Mouse (Mus musculus) gastrocnemius, adult 18-20 months (tissue): ENCODE data around the gene Slc22a1. TPM values are rescaled to one million over a fixed set of nuclear protein-coding genes. Genes with fewer than 3 reads are reported as not detected.

Experiments used
- DNase-seq: peaks from one replicate; pipeline ENCODE4 v3.0.0; 2021; ENCODE audit warnings: low spot score
- total RNA-seq, 2 experiments: library from RNA; stranded (reverse); gene quantifications; 2 replicates each; pipeline ENCODE4 v1.2.3; 2021

Slc22a1 gene
- total RNA-seq, 2 experiments from 2014 or later = 0.62 TPM; not detected in 1

DNA sequence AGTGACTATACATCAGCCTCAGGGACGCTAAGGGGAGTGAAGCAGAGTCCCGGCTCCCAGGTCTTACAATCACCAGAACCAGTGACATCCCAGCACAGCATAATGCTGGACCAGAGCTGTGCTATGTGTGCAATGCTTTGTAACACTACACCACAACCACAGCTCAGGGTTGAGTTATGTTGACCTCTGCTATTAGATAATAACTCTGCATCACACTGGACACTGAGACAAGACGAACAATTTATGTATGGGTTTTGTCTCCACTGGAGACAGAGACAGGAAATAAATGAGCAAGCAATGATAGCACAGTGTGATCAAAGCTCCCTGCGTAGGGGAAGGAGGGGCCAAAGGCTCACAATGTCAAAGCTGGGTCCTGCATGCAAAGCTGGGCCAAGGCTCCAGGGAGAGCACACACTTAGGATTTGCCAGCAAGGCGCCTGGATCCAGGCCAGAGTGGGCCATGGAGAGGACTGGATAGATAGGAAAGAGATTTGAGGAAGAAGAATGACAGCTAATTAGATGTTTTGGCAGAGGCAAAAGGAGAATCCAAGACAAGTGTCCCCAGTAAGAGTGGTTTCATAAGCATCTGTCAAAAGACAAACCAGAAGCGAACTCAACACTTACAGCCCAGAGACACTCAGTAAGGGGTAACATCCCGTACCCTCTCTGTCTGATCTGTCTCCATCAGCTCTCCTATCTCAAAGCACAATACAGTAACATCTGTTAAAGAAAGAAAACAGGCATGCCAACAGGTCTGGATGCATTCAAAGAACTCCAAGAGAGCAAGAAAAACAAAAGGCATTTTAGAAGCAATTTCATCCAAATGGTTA, 43.6 kb downstream of the Slc22a1 start:
- no peak for DNase-seq

- no peak for DNase-seq
Measured at GRCm38 (mm10) chr17:12630976-12631730, 44.5 kb downstream of the Slc22a1 start.

- DNase-seq = no peak
Measured at GRCm38 (mm10) chr17:12627983-12628382, 47.6 kb downstream of the Slc22a1 start.

- DNase-seq = no peak
Measured at GRCm38 (mm10) chr17:12619641-12620040, 56.0 kb downstream of the Slc22a1 start.

DNA sequence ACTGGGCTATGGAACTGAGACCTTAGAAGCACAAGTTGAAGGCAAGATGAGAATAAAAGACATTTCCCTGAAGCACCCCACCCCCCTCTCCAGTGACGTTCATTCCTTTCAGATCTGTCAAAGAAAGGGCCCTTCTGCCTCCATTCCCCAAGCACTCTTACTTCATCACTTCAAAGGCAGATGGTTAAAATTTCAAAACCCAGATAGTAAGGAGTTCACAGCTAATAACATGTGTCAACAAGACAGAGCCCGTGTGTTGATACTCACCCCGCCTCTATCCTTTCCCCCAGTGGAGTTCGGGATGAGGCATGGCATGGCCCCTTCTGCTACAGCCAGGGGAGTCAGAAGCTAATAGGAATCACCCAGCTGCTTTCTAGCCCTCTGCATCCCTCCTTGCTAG, 60.2 kb downstream of the Slc22a1 start:
- no peak for DNase-seq

- no peak for DNase-seq
Measured at GRCm38 (mm10) chr17:12614511-12615385, 60.9 kb downstream of the Slc22a1 start.

GRCm38 (mm10) chr17:12607202-12607601, 68.4 kb downstream of the Slc22a1 start:
- no peak for DNase-seq

GRCm38 (mm10) chr17:12606634-12607033, 69.0 kb downstream of the Slc22a1 start:
- no peak for DNase-seq

Other genes with a start within 250 kb of the Slc22a1 start
- gene Slc22a3, start 168.1 kb downstream of the Slc22a1 start, total RNA-seq = 1 to 10 TPM; 1.1 to 1.3 TPM
- gene Slc22a2, start 91.7 kb downstream of the Slc22a1 start, total RNA-seq = not detected
- gene Igf2r, start 93.8 kb upstream of the Slc22a1 start, total RNA-seq = 10 to 100 TPM; 42.4 to 43.3 TPM
- gene Mas1, start 192.3 kb upstream of the Slc22a1 start, total RNA-seq = under 1 TPM in 1 of 2 experiments, not detected in 1; 0.19 TPM
- 1 to 10 TPM; 4.4 to 4.7 TPM for gene Mrgprh, start 200.2 kb upstream of the Slc22a1 start, total RNA-seq
- under 1 TPM; 0.18 to 0.31 TPM for gene Pnldc1, start 234.4 kb upstream of the Slc22a1 start, total RNA-seq
- gene Tcp1, start 239.9 kb upstream of the Slc22a1 start, total RNA-seq = 100 to 1,000 TPM; 167 to 180 TPM
- 100 to 1,000 TPM; 103 to 121 TPM for gene Mrpl18, start 240.5 kb upstream of the Slc22a1 start, total RNA-seq